Comparison of ENCODE assay signal across 7 mouse cellular contexts in the genomic region with DNA sequence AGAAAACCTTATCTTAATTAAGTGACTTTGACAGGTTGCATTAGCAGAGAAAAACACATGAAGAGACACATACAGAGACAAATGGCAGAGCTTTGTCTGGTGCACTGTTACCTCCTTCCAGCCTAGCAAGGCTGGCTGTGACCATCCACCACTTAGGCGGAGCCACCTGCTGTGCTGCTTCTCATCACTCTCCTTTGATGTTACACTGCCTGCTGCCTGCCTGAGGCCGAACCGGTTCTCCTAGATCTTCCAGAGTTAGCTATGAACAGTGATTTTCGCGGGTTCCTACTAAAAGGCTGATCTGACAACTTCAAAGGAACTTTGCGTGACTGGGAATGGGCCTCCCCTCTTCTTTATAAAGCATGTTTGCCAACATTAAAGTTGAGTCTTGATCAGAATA. TPM values are rescaled to one million over a fixed set of nuclear protein-coding genes. Genes with fewer than 3 reads are reported as not detected.
A peak's percentile ranks its signal among the peaks of the same experiment; 100 is the strongest.
DNase-seq lines count a peak whose midpoint lies in the region; ATAC-seq lines count a peak whose summit lies in the region.
"Not testable (repeated sequence)": the region's sequence is repeated elsewhere in the genome, so short reads cannot be mapped to it uniquely, and the experiment has no call there.

No protein-coding gene starts in this region.

- not testable (repeated sequence) for H3K36me3 ChIP-seq in midbrain, embryonic 16.5 days (ENCODE audit: control insufficient read depth, insufficient read depth, low read length)

- peak; percentile 6 for DNase-seq in ES-CJ7 (ENCODE audit: low read depth, low spot score)
- DNase-seq in ZHBTc4 (ENCODE audit: low read depth, low spot score) = peak; percentile 46
- DNase-seq in embryo, embryonic 10.5 days (ENCODE audit: low spot score) = peak; percentile 2
- DNase-seq in forelimb bud, embryonic 11.5 days (ENCODE audit: low read depth, low spot score) = peak; percentile 13
- DNase-seq in mesoderm, embryonic 11.5 days (ENCODE audit: low read depth, low spot score) = peak; percentile 12
- DNase-seq in urinary bladder, postnatal 14 days (ENCODE audit: low spot score) = peak; percentile 39

- H3K27me3 ChIP-seq in midbrain, embryonic 16.5 days (ENCODE audit: control insufficient read depth, insufficient read depth, low read depth, low read length) = not testable (repeated sequence)

- H3K9ac ChIP-seq in midbrain, embryonic 16.5 days (ENCODE audit: low read depth, low read length) = not testable (repeated sequence)

- peak; percentile 76; the same call in 1 of the 2 replicates for ATAC-seq in midbrain, embryonic 16.5 days

- not testable (repeated sequence) for H3K4me2 ChIP-seq in midbrain, embryonic 16.5 days (ENCODE audit: low read length)

- not testable (repeated sequence) for H3K4me3 ChIP-seq in midbrain, embryonic 16.5 days (ENCODE audit: low read depth, low read length)

- H3K9me3 ChIP-seq in midbrain, embryonic 16.5 days (replicated peaks; ENCODE audit: control insufficient read depth, low read length, poor library complexity, severe bottlenecking) = not testable (repeated sequence)

- WGBS in midbrain, embryonic 16.5 days = 17% methylated on average over 6 of the region's 6 CpGs

- H3K4me1 ChIP-seq in midbrain, embryonic 16.5 days (ENCODE audit: control insufficient read depth, insufficient read depth, low read length) = not testable (repeated sequence)

- not testable (repeated sequence) for H3K27ac ChIP-seq in midbrain, embryonic 16.5 days (ENCODE audit: low read length)

RNA-seq across cellular contexts. Expression of gene Klhl6, which starts 14.1 kb away (rescaled TPM):
- 3.8 and 4.5 TPM in 2 replicates for polyA plus RNA-seq in midbrain, embryonic 16.5 days (2015; fragmentation: Nextera tagmentation; extraction: Ambion mirVana)
